Mouse (Mus musculus) cerebellum, postnatal 4 days (tissue): Measurements from ENCODE around the gene Pold3.
A peak's percentile ranks its signal among the peaks of the same experiment; 100 is the strongest.

ENCODE experiments used
- DNase-seq, 2 experiments: peaks; one replicate each; pipeline ENCODE4 v3.0.0; 2022; ENCODE audit warnings: low spot score in 2 of 2, mixed read lengths in 1 of 2

The Pold3 gene

GRCm38 (mm10) chr7:100121376-100121789 lies at the start of gene Pold3:
Pold3 (minus strand) TSS chr7:100121565.
- peak; percentile 100 for DNase-seq

- no peak for DNase-seq
Measured at GRCm38 (mm10) chr7:100170756-100171155, 49.4 kb upstream of the Pold3 start.

- no peak for DNase-seq
Measured at GRCm38 (mm10) chr7:100168654-100169053, 47.3 kb upstream of the Pold3 start.

- no peak for DNase-seq
Measured at GRCm38 (mm10) chr7:100163506-100163905, 42.1 kb upstream of the Pold3 start.

- DNase-seq, result peak in 1 of 2 experiments; percentile 7
Measured at GRCm38 (mm10) chr7:100160006-100160405, 38.6 kb upstream of the Pold3 start.

- DNase-seq, result peak; percentile 69 to 86
Measured at GRCm38 (mm10) chr7:100159105-100159841, 37.9 kb upstream of the Pold3 start, which contains the start of gene Lipt2. Lipt2 (plus strand) TSS chr7:100159277.

GRCm38 (mm10) chr7:100157669-100158068 lies 36.3 kb upstream of the Pold3 start:
- DNase-seq, result no peak

- DNase-seq, result no peak
Measured at GRCm38 (mm10) chr7:100150626-100151025, 29.3 kb upstream of the Pold3 start.

GRCm38 (mm10) chr7:100150086-100150485 lies 28.7 kb upstream of the Pold3 start:
- DNase-seq, result no peak

- DNase-seq, result no peak
Measured at GRCm38 (mm10) chr7:100148586-100148985, 27.2 kb upstream of the Pold3 start.

GRCm38 (mm10) chr7:100140591-100140990 lies 19.2 kb upstream of the Pold3 start:
- no peak for DNase-seq

GRCm38 (mm10) chr7:100138075-100138474 lies 16.7 kb upstream of the Pold3 start:
- DNase-seq, result no peak

- DNase-seq, result no peak
Measured at GRCm38 (mm10) chr7:100137038-100137437, 15.7 kb upstream of the Pold3 start.

- no peak for DNase-seq
Measured at GRCm38 (mm10) chr7:100132379-100132778, 11.0 kb upstream of the Pold3 start.

GRCm38 (mm10) chr7:100130592-100130991 lies 9.2 kb upstream of the Pold3 start:
- no peak for DNase-seq

GRCm38 (mm10) chr7:100128262-100129041 lies 7.1 kb upstream of the Pold3 start:
- no peak for DNase-seq

- no peak for DNase-seq
Measured at GRCm38 (mm10) chr7:100126514-100126913, 5.1 kb upstream of the Pold3 start.

- DNase-seq, result no peak
Measured at GRCm38 (mm10) chr7:100125166-100125565, 3.8 kb upstream of the Pold3 start.

GRCm38 (mm10) chr7:100124211-100124610 lies 2.8 kb upstream of the Pold3 start:
- DNase-seq, result peak in 1 of 2 experiments; percentile 22

- peak; percentile 34 to 37 for DNase-seq
Measured at GRCm38 (mm10) chr7:100123486-100123885, 2.1 kb upstream of the Pold3 start.

GRCm38 (mm10) chr7:100120791-100121261 lies 539 bp downstream of the Pold3 start:
- DNase-seq, result peak in 1 of 2 experiments; percentile 26

GRCm38 (mm10) chr7:100114279-100114678 lies 7.1 kb downstream of the Pold3 start:
- no peak for DNase-seq

- DNase-seq, result no peak
Measured at GRCm38 (mm10) chr7:100113821-100114220, 7.5 kb downstream of the Pold3 start.
